Mouse (Mus musculus): Measurements from ENCODE around the gene Nenf. TPM values are rescaled to one million over a fixed set of nuclear protein-coding genes. Genes with fewer than 3 reads are reported as not detected.

The Nenf gene
- polyA plus RNA-seq, 1 experiment, result not detected

GRCm38 (mm10) chr1:191348996-191349395, 31.0 kb upstream of the Nenf start:
- 0 out of 2 replicates have a peak, but pooled peaks cover 2% of the 10 kb centered on the region for H3K4me1 ChIP-seq (ENCODE audit: control insufficient read depth, insufficient read depth, low read length)
- no peak overlapping the region for H3K27ac ChIP-seq (ENCODE audit: insufficient read depth, low read depth, low read length)
- WGBS, result 69% methylated on average over 5 of the region's 5 CpGs
- H3K4me3 ChIP-seq (ENCODE audit: insufficient read depth, low read depth, low read length), result no peak overlapping the region
- TF ChIP-seq POLR2A (IDR thresholded peaks at IDR 0.05; ENCODE audit: insufficient read depth, low read depth, low read length) (no peak), CTCF (IDR thresholded peaks at IDR 0.05; ENCODE audit: insufficient read depth, low read depth, low read length) (no peak)

GRCm38 (mm10) chr1:191348592-191348991, 30.6 kb upstream of the Nenf start:
- no peak for TF ChIP-seq CTCF (IDR thresholded peaks at IDR 0.05; ENCODE audit: insufficient read depth, low read depth, low read length)
- TF ChIP-seq POLR2A (IDR thresholded peaks at IDR 0.05; ENCODE audit: insufficient read depth, low read depth, low read length), result no peak
- WGBS, result 86% methylated on average over 2 of the region's 2 CpGs

DNA sequence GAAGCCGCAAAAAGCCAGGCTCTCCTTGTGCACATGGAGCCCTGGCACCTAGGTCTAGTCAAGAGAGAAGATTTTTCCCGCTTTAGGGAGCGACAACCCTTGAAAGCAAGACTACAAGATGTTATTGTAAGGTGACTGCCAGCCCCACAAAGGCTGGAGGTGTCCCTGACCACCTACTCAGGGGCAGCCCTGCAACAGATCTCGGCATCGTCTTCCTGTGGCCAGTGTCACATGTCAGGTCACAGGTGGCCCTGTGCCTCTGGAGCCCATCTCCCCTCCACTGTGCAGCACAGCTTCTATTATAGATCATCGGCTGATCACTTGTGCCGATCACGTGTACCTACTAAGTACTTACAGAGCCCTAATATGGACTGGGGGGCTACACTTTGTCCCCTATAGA, 29.6 kb upstream of the Nenf start:
- TF ChIP-seq CTCF (IDR thresholded peaks at IDR 0.05; ENCODE audit: insufficient read depth, low read depth, low read length), result no peak
- TF ChIP-seq POLR2A (IDR thresholded peaks at IDR 0.05; ENCODE audit: insufficient read depth, low read depth, low read length), result no peak
- 93% methylated on average over 8 of the region's 8 CpGs for WGBS
- Histone ChIP-seq H3K27ac (ENCODE audit: insufficient read depth, low read depth, low read length) (no peak overlapping the region), H3K4me1 (ENCODE audit: control insufficient read depth, insufficient read depth, low read length) (0 out of 2 replicates have a peak, but pooled peaks cover 2% of the 10 kb centered on the region), H3K4me3 (ENCODE audit: insufficient read depth, low read depth, low read length) (no peak overlapping the region)

More at GRCm38 (mm10) chr1:191348592-191348991, 30.6 kb upstream of the Nenf start:
- H3K4me3 ChIP-seq (ENCODE audit: insufficient read depth, low read depth, low read length), result no peak overlapping the region
- 0 out of 2 replicates have a peak, but pooled peaks cover 2% of the 10 kb centered on the region for H3K4me1 ChIP-seq (ENCODE audit: control insufficient read depth, insufficient read depth, low read length)
- H3K27ac ChIP-seq (ENCODE audit: insufficient read depth, low read depth, low read length), result no peak overlapping the region

GRCm38 (mm10) chr1:191340530-191340929, 22.5 kb upstream of the Nenf start:
- Histone ChIP-seq H3K27ac (ENCODE audit: insufficient read depth, low read depth, low read length) (no peak overlapping the region), H3K4me3 (ENCODE audit: insufficient read depth, low read depth, low read length) (no peak overlapping the region), H3K4me1 (ENCODE audit: control insufficient read depth, insufficient read depth, low read length) (no peaks in the 10 kb centered on the region)
- WGBS, result 81% methylated on average over 4 of the region's 4 CpGs
- TF ChIP-seq POLR2A (IDR thresholded peaks at IDR 0.05; ENCODE audit: insufficient read depth, low read depth, low read length), result no peak
- no peak for TF ChIP-seq CTCF (IDR thresholded peaks at IDR 0.05; ENCODE audit: insufficient read depth, low read depth, low read length)

DNA sequence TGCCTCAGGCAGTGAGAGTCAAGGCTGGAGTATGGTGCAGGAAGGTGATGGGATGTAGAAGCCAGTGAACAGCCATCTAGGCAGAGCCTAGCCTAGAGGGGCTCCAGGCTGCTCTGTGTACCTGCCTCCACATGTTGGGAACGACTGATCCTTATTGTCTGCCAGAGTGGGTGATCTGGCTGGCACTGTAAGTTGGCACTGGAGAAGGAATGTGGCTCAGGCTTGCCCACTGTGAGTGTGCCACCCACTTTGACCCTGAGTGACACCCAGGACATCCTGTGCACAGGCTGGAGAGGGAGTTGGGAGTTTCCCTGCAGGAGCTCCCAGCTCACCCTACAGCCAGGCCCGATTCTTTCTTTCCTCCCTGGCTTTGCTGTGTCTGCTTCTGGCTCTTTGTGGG, 21.9 kb upstream of the Nenf start:
- WGBS, result 87% methylated on average over 2 of the region's 2 CpGs
- Histone ChIP-seq H3K4me1 (ENCODE audit: control insufficient read depth, insufficient read depth, low read length) (no peaks in the 10 kb centered on the region), H3K27ac (ENCODE audit: insufficient read depth, low read depth, low read length) (no peak overlapping the region), H3K4me3 (ENCODE audit: insufficient read depth, low read depth, low read length) (no peak overlapping the region)
- no peak for TF ChIP-seq POLR2A (IDR thresholded peaks at IDR 0.05; ENCODE audit: insufficient read depth, low read depth, low read length)
- TF ChIP-seq CTCF (IDR thresholded peaks at IDR 0.05; ENCODE audit: insufficient read depth, low read depth, low read length), result no peak

DNA sequence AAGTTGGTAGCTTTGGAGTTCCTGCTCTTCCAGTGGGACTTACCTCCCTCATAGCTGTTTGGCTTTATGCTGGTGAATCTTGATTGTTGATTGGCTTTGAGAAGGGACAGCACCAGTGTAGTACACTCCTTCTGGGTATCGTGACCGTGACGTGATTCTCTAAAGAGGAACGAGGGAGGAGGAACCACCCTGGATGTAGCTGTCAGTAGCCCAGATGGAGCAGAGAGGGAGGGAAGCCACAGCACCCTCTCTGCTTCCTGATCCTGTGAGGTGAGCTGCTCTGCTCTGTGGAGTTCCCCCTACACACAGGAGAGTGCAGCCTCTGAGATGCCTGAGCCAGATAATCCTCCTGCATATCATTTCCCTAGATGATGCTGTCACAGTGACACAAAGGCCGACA, 16.5 kb upstream of the Nenf start:
- Histone ChIP-seq H3K4me3 (ENCODE audit: insufficient read depth, low read depth, low read length) (no peak overlapping the region), H3K4me1 (ENCODE audit: control insufficient read depth, insufficient read depth, low read length) (no peaks in the 10 kb centered on the region), H3K27ac (ENCODE audit: insufficient read depth, low read depth, low read length) (no peak overlapping the region)
- no peak for TF ChIP-seq CTCF (IDR thresholded peaks at IDR 0.05; ENCODE audit: insufficient read depth, low read depth, low read length)
- no peak for TF ChIP-seq POLR2A (IDR thresholded peaks at IDR 0.05; ENCODE audit: insufficient read depth, low read depth, low read length)
- WGBS, result 76% methylated on average over 5 of the region's 5 CpGs

DNA sequence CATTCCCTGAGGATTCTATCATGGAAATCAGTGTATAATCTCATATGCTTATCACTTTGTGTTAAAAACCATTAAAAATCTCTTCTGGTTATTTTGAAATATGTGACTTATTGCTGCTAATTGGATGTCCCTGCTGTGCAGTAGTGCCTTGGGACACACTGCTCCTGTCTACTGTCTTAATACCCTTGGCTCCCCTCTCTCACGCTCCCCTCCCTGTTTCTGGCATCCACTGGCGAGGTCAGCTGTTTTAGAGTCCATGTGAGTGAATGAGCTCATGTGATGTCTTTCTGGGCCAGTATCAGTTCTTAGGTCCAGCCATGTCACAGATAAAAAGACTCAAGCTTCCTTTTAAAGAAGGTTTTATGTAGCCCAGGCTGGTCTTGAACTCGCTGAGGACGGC, 12.4 kb upstream of the Nenf start:
- H3K27ac ChIP-seq (ENCODE audit: insufficient read depth, low read depth, low read length), result no peak overlapping the region
- TF ChIP-seq POLR2A (IDR thresholded peaks at IDR 0.05; ENCODE audit: insufficient read depth, low read depth, low read length) (no peak), CTCF (IDR thresholded peaks at IDR 0.05; ENCODE audit: insufficient read depth, low read depth, low read length) (no peak)
- H3K4me3 ChIP-seq (ENCODE audit: insufficient read depth, low read depth, low read length), result no peak overlapping the region
- peaks cover 10% of the 10 kb centered on the region for H3K4me1 ChIP-seq (ENCODE audit: control insufficient read depth, insufficient read depth, low read length)
- 94% methylated on average over 4 of the region's 4 CpGs for WGBS

DNA sequence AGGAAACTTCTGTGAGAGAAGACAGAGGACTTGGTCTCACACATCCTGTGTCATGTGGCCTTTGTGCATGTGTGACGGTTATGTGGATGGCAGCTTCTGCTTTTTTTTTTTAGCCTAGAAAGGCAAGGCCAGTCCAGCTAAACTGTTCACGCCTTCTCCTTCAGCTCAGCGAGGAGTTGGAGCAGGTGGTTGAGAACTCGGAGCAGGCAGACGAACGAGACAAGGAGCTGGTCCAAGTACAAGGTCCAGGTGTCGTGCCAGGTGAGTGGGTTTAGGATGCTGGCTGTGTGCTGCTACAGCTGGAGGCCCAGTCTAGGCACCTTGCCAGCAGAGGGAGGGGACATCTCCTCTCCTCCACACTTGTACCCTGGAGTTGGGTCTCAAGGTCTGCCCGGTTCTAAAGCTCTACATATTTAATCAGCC, 10.0 kb upstream of the Nenf start:
- Histone ChIP-seq H3K4me3 (ENCODE audit: insufficient read depth, low read depth, low read length) (no peak overlapping the region), H3K27ac (ENCODE audit: insufficient read depth, low read depth, low read length) (no peak overlapping the region), H3K4me1 (ENCODE audit: control insufficient read depth, insufficient read depth, low read length) (peaks cover 10% of the 10 kb centered on the region)
- WGBS, result 76% methylated on average over 8 of the region's 8 CpGs
- TF ChIP-seq POLR2A (IDR thresholded peaks at IDR 0.05; ENCODE audit: insufficient read depth, low read depth, low read length), result no peak
- no peak for TF ChIP-seq CTCF (IDR thresholded peaks at IDR 0.05; ENCODE audit: insufficient read depth, low read depth, low read length)

GRCm38 (mm10) chr1:191327258-191327657, 9.3 kb upstream of the Nenf start:
- H3K4me3 ChIP-seq (ENCODE audit: insufficient read depth, low read depth, low read length), result no peak overlapping the region

More at GRCm38 (mm10) chr1:191327258-191327657, 9.3 kb upstream of the Nenf start:
- TF ChIP-seq POLR2A (IDR thresholded peaks at IDR 0.05; ENCODE audit: insufficient read depth, low read depth, low read length) (no peak), CTCF (IDR thresholded peaks at IDR 0.05; ENCODE audit: insufficient read depth, low read depth, low read length) (no peak)
- 88% methylated on average over 8 of the region's 8 CpGs for WGBS
- peaks cover 10% of the 10 kb centered on the region for H3K4me1 ChIP-seq (ENCODE audit: control insufficient read depth, insufficient read depth, low read length)
- H3K27ac ChIP-seq (ENCODE audit: insufficient read depth, low read depth, low read length), result no peak overlapping the region
